Mouse (Mus musculus): ENCODE results near the gene Bahcc1.
A peak's percentile ranks its signal among the peaks of the same experiment; 100 is the strongest.

Bahcc1 gene

GRCm38 (mm10) chr11:120259792-120260768 is 27.3 kb downstream of the Bahcc1 start:
- DNase-seq (ENCODE audit: low spot score in 2 of 2) = no peak

- no peak for DNase-seq (ENCODE audit: low spot score in 2 of 2)
Measured at GRCm38 (mm10) chr11:120260769-120261150, 28.0 kb downstream of the Bahcc1 start.

- DNase-seq (ENCODE audit: low spot score in 2 of 2) = peak; percentile 79 to 92
Measured at GRCm38 (mm10) chr11:120261416-120262355, 28.9 kb downstream of the Bahcc1 start.

- DNase-seq (ENCODE audit: low spot score in 2 of 2) = peak in 1 of 2 experiments; percentile 73
Measured at GRCm38 (mm10) chr11:120262356-120262901, 29.7 kb downstream of the Bahcc1 start.

GRCm38 (mm10) chr11:120263176-120263575 is 30.4 kb downstream of the Bahcc1 start:
- DNase-seq (ENCODE audit: low spot score in 2 of 2) = no peak

- no peak for DNase-seq (ENCODE audit: low spot score in 2 of 2)
Measured at GRCm38 (mm10) chr11:120264008-120264407, 31.3 kb downstream of the Bahcc1 start.

- no peak for DNase-seq (ENCODE audit: low spot score in 2 of 2)
Measured at GRCm38 (mm10) chr11:120265458-120265857, 32.7 kb downstream of the Bahcc1 start.

- no peak for DNase-seq (ENCODE audit: low spot score in 2 of 2)
Measured at GRCm38 (mm10) chr11:120266259-120266758, 33.6 kb downstream of the Bahcc1 start.

GRCm38 (mm10) chr11:120267274-120267673 is 34.5 kb downstream of the Bahcc1 start:
- DNase-seq (ENCODE audit: low spot score in 2 of 2) = no peak

GRCm38 (mm10) chr11:120267676-120268075 is 34.9 kb downstream of the Bahcc1 start:
- DNase-seq (ENCODE audit: low spot score in 2 of 2) = no peak

- DNase-seq (ENCODE audit: low spot score in 2 of 2) = peak in 1 of 2 experiments; percentile 64
Measured at GRCm38 (mm10) chr11:120268195-120268967, 35.6 kb downstream of the Bahcc1 start.

GRCm38 (mm10) chr11:120269007-120269406 is 36.3 kb downstream of the Bahcc1 start:
- no peak for DNase-seq (ENCODE audit: low spot score in 2 of 2)

- DNase-seq (ENCODE audit: low spot score in 2 of 2) = no peak
Measured at GRCm38 (mm10) chr11:120269498-120270104, 36.9 kb downstream of the Bahcc1 start.

- peak in 1 of 2 experiments; percentile 55 for DNase-seq (ENCODE audit: low spot score in 2 of 2)
Measured at GRCm38 (mm10) chr11:120279335-120279734, 46.6 kb downstream of the Bahcc1 start.

- DNase-seq (ENCODE audit: low spot score in 2 of 2) = no peak
Measured at GRCm38 (mm10) chr11:120280281-120280773, 47.6 kb downstream of the Bahcc1 start.

- no peak for DNase-seq (ENCODE audit: low spot score in 2 of 2)
Measured at GRCm38 (mm10) chr11:120280774-120281173, 48.0 kb downstream of the Bahcc1 start.

- DNase-seq (ENCODE audit: low spot score in 2 of 2) = no peak
Measured at GRCm38 (mm10) chr11:120281197-120281596, 48.5 kb downstream of the Bahcc1 start.

GRCm38 (mm10) chr11:120283542-120283941 is 50.8 kb downstream of the Bahcc1 start:
- DNase-seq (ENCODE audit: low spot score in 2 of 2) = no peak

- DNase-seq (ENCODE audit: low spot score in 2 of 2) = no peak
Measured at GRCm38 (mm10) chr11:120289644-120290043, 56.9 kb downstream of the Bahcc1 start.

GRCm38 (mm10) chr11:120290266-120290665 is 57.5 kb downstream of the Bahcc1 start:
- DNase-seq (ENCODE audit: low spot score in 2 of 2) = no peak
